Mouse (Mus musculus): ENCODE data around the gene Tmem132b. TPM values are rescaled to one million over a fixed set of nuclear protein-coding genes. Genes with fewer than 3 reads are reported as not detected.

The Tmem132b gene
- polyA plus RNA-seq, 1 experiment from 2014 or later, result 0.03 TPM

DNA sequence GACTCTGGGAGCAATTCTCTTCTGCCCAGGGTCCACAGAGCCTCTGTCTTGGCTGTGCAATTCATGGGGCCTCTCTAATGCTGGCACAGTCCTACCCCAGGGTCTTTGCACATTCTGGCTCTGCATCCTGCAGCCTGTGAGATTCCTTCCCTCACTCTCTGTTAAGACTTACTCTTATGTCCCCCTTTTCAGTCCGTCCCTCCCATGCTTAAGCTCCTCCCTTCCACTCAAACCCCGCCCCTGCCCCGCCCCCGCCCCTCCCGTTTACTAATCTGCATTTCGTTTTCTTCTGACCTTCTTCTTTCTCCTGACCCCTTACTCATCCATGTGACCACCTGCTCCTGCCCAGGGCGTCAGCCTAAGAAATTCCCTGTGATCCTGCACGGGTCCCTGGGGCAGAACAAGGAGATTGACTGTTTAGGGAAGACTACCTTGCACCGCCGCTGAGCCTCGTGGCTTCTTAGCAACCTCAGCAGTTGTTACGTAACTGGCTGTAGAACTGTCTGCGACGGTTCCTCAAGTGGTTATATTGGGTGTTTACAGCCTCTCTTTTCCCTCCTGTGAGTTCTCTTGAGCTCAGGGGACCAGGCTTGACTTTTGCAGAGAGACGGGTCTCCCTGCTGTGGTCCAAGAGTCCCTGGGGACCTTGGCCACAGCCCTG, 10.5 kb upstream of the Tmem132b start:
- Histone ChIP-seq H3K4me3 (no peak overlapping the region; the same call in 1 of the 2 replicates), H3K4me2 (peak overlapping the region; percentile 46), H3K4me1 (peaks cover 30% of the 10 kb centered on the region), H3K36me3 (peaks cover 7% of the 10 kb centered on the region), H3K9ac (no peak overlapping the region), H3K27ac (replicated peaks) (no peak overlapping the region), H3K27me3 (replicated peaks) (peaks cover 10% of the 10 kb centered on the region; the same call in 1 of the 2 replicates), H3K9me3 (no peaks in the 10 kb centered on the region)
- 0 out of 2 replicates have a peak, but pooled peaks have one; percentile 11 for ATAC-seq (ENCODE audit: extremely low read depth, insufficient number of reproducible peaks, low FRiP score, low TSS enrichment)
- WGBS, result 16% methylated on average over 15 of the region's 15 CpGs

DNA sequence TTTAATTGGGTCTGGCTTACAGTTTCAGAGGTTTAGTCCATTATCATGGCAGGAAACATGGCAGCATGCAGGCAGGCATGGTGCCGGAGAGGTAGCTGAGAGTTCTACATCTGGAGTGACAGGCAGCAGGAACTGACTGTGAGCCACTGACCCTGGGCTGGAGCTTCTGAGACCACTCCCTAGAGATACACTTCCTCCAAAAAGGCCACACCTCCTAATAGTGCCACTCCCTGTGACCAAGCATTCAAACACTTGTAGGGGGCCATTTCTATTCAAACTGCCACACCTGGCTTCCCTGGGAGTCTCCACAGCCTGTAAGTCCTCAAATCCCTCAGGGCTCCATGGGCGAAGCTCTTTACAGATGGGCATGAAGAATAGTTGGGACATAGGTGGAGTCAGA, 8.2 kb upstream of the Tmem132b start:
- Histone ChIP-seq H3K36me3 (no peaks in the 10 kb centered on the region), H3K4me1 (peaks cover 15% of the 10 kb centered on the region), H3K4me3 (no peak overlapping the region), H3K9me3 (peaks cover 9% of the 10 kb centered on the region; the same call in 1 of the 2 replicates), H3K4me2 (no peak overlapping the region), H3K27me3 (replicated peaks) (peaks cover 22% of the 10 kb centered on the region), H3K27ac (replicated peaks) (no peak overlapping the region), H3K9ac (no peak overlapping the region)
- no peak for ATAC-seq (ENCODE audit: extremely low read depth, insufficient number of reproducible peaks, low FRiP score, low TSS enrichment)
- WGBS, result 72% methylated on average over 2 of the region's 2 CpGs

DNA sequence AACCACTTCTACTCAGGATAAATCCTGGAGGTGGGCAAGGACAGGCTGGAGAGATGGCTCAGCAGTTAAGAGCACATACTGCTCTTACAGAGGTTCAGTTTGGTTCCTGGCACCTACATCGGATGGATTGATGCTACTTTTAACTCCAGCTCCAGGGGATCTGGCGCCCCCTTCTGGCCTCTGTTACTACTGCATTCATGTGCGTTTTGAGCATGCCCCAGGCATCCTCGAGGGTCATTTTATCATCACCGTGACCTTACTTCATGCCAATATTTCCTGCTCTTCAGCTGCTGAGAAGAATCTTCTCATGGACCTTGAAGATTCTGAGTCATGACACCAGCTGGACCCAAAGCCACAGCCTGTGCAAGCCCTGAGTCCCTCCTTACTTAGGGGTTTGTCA, 6.1 kb upstream of the Tmem132b start:
- Histone ChIP-seq H3K27ac (replicated peaks) (no peak overlapping the region), H3K27me3 (replicated peaks) (peaks cover 42% of the 10 kb centered on the region), H3K9me3 (peaks cover 9% of the 10 kb centered on the region; the same call in 1 of the 2 replicates), H3K4me2 (no peak overlapping the region), H3K9ac (no peak overlapping the region), H3K4me1 (peaks cover 3% of the 10 kb centered on the region; the same call in 1 of the 2 replicates), H3K4me3 (no peak overlapping the region), H3K36me3 (no peaks in the 10 kb centered on the region)
- ATAC-seq (ENCODE audit: extremely low read depth, insufficient number of reproducible peaks, low FRiP score, low TSS enrichment), result no peak
- WGBS, result 51% methylated on average over 5 of the region's 5 CpGs

DNA sequence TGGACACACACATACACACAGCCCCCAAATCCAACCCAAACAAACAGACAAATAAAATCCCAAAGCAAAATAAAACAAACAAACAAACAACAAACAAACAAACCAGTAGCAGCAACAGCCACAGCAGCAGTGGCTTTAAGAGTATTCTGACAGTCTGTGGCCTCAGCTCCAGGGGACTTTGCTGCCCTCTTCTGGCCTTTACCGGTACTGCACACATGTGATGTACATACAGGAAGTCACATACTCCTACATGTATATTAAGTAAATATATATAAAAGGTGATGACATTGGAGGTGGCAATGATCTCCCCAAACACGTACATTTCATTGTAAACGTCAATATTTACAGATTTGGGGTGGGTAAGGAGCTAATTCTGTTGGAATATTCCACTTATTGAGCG, 5.1 kb upstream of the Tmem132b start:
- 68% methylated on average over 4 of the region's 4 CpGs for WGBS
- Histone ChIP-seq H3K4me3 (no peak overlapping the region), H3K4me1 (peaks cover 1% of the 10 kb centered on the region), H3K9ac (no peak overlapping the region), H3K36me3 (no peaks in the 10 kb centered on the region), H3K9me3 (peaks cover 9% of the 10 kb centered on the region; the same call in 1 of the 2 replicates), H3K27me3 (replicated peaks) (peaks cover 51% of the 10 kb centered on the region), H3K4me2 (no peak overlapping the region), H3K27ac (replicated peaks) (no peak overlapping the region)
- no peak for ATAC-seq (ENCODE audit: extremely low read depth, insufficient number of reproducible peaks, low FRiP score, low TSS enrichment)

DNA sequence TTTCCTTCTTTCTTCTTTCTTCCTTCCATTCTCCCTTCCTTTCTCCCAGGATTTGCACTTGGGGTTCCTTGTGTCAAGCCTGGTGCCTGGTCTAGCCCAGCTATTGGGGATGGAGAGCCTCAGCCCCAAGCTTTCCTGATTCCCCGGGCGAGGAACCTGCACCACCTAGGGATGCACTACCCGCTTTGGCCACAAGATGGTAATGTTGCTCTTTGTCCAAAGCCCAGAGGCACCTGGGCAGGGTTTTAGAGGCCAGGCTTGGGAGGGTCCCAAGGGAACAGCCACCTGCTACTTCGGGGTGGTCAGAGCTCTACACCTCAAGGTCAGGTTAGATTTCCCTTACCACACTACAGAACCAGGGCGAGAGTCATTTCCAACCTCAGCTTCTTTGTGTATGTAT, 2.5 kb upstream of the Tmem132b start:
- peaks cover 77% of the 10 kb centered on the region for H3K27me3 ChIP-seq (replicated peaks)
- no peak overlapping the region for H3K4me3 ChIP-seq
- no peak for ATAC-seq (ENCODE audit: extremely low read depth, insufficient number of reproducible peaks, low FRiP score, low TSS enrichment)
- H3K36me3 ChIP-seq, result no peaks in the 10 kb centered on the region
- H3K27ac ChIP-seq (replicated peaks), result no peak overlapping the region
- H3K9me3 ChIP-seq, result peaks cover 9% of the 10 kb centered on the region; the same call in 1 of the 2 replicates
- 2% methylated on average over 5 of the region's 5 CpGs for WGBS
- peaks cover 18% of the 10 kb centered on the region for H3K4me1 ChIP-seq
- no peak overlapping the region for H3K9ac ChIP-seq
- no peak overlapping the region for H3K4me2 ChIP-seq

DNA sequence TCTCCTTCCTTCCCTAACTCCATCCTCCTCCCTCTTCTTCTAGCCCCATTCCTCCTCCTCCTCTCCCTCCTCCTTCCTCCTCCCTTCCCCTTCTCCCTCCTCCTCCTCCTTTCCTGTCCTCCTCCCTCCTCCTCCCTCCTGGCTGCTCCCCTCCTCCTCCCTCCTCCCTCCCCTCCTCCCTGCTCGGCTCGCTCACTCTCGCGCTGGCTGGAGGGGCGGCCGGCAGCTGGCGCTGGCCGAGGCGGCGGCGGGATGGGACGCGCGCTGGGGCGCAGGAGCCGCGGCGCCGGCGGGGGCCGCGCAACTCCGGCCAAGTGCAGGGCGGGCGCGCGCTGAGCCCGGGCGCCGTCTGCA, 594 bp downstream of the Tmem132b start:
- Histone ChIP-seq H3K4me3 (peak overlapping the region; percentile 56), H3K27me3 (replicated peaks) (peaks cover 95% of the 10 kb centered on the region), H3K9ac (peak overlapping the region; percentile 69)

DNA sequence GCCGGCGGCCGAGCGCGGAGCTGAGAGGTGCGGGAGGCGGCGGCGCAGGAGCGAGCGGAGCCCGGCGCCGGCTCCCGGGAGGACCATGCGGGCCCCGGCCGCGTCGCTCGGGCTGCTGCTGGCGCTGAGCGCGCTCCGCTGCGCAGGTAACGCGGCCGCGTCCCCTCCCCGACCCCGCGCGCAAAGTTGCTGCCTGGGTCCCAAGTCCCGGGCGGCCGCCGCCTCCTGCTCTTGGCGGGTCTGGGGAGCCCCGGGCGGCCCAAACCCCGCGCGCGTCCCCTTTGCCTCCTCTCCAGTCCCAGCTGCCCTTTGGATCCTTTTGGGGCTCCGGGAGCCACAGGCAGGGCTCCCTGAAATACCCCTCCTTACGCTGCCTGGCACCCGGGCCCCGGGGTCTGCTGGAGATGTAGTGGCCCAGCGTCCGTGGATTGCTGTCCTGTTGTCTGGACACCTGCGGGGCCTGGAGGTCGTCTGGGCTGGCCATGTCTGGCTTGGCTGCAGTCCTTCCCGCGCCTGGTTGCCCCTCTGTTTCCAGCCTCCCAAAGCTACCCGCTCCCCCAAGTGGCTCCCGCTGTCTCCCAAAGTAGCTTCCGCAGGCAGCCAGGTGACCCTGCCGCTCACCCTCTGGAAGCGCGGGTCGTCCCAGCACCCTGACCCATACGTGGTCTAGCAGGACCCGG, 1.1 kb downstream of the Tmem132b start:
- peak overlapping the region; percentile 56 for H3K4me3 ChIP-seq
- H3K4me2 ChIP-seq, result peak overlapping the region; percentile 86
- H3K27ac ChIP-seq (replicated peaks), result no peak overlapping the region
- no peaks in the 10 kb centered on the region for H3K9me3 ChIP-seq
- no peak for ATAC-seq (ENCODE audit: extremely low read depth, insufficient number of reproducible peaks, low FRiP score, low TSS enrichment)
- H3K4me1 ChIP-seq, result peaks cover 18% of the 10 kb centered on the region
- 2% methylated on average over 64 of the region's 64 CpGs for WGBS
- peak overlapping the region; percentile 69 for H3K9ac ChIP-seq
- peaks cover 95% of the 10 kb centered on the region for H3K27me3 ChIP-seq (replicated peaks)
- H3K36me3 ChIP-seq, result no peaks in the 10 kb centered on the region

More for the DNA sequence above, 594 bp downstream of the Tmem132b start:
- H3K9me3 ChIP-seq, result no peaks in the 10 kb centered on the region
- peaks cover 18% of the 10 kb centered on the region for H3K4me1 ChIP-seq
- peak overlapping the region; percentile 86 for H3K4me2 ChIP-seq
- under 1% methylated on average over 29 of the region's 30 CpGs for WGBS
- no peak overlapping the region for H3K27ac ChIP-seq (replicated peaks)
- H3K36me3 ChIP-seq, result no peaks in the 10 kb centered on the region
- no peak for ATAC-seq (ENCODE audit: extremely low read depth, insufficient number of reproducible peaks, low FRiP score, low TSS enrichment)

DNA sequence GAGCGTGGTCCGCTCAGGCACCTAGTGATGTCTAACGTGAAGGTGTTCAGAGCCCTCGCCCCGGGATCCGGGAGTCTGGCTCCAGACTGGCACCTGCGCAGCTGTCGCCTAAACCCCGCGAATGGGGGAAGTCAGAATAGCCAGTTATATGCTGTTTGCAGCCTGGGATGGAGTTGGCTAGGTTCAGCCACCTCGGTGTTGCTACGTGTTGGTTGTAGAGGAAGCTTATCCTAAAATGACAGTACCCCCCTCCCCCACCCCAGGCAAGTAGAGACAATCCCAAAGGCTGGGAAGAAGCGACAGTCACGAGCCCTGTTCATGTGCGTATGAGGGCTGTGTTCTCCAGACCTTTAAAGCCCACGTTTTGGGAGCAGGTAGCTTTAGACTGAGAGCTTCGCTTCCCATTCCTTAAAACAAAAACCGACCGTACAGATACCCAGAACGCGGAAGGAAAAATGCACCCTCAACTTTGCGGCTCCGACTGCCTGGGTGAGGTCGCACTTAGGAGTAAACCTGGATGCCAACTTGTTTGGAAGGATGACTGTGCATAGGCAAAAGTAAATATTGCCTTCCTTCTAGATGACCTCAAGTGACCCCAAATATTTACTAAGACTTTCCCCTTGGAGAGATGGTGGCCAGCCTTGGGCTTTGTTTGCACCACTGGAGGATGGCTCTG, 1.8 kb downstream of the Tmem132b start:
- peaks cover 18% of the 10 kb centered on the region for H3K4me1 ChIP-seq
- 2% methylated on average over 24 of the region's 24 CpGs for WGBS
- no peaks in the 10 kb centered on the region for H3K9me3 ChIP-seq
- H3K4me3 ChIP-seq, result peak overlapping the region; percentile 56
- H3K4me2 ChIP-seq, result peak overlapping the region; percentile 86
- H3K27me3 ChIP-seq (replicated peaks), result peaks cover 91% of the 10 kb centered on the region
- no peak overlapping the region for H3K9ac ChIP-seq
- H3K27ac ChIP-seq (replicated peaks), result no peak overlapping the region
- no peaks in the 10 kb centered on the region for H3K36me3 ChIP-seq
- no peak for ATAC-seq (ENCODE audit: extremely low read depth, insufficient number of reproducible peaks, low FRiP score, low TSS enrichment)

DNA sequence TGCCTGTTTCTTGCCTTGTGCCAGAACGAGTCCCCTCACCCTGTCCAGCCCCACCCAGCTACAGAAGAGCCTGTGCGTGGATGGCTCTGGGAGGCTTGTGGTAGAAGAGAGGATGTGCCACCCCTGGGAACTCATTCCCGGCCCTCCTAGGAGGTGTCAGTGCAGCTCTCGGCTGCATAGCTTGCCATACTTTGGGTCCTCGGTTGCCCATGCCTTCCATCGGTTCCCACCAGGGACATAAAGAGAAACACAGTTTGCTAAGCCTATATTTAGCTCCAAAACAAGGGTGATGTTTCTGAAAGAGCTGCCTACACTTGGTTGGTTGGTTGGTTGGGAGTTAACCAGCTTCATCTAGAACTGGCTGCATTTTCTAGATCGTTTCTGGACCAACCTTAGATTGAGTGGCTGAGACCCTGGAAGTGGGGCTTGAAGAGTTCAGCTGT, 2.6 kb downstream of the Tmem132b start:
- no peak overlapping the region for H3K4me2 ChIP-seq
- ATAC-seq (ENCODE audit: extremely low read depth, insufficient number of reproducible peaks, low FRiP score, low TSS enrichment), result no peak
- H3K36me3 ChIP-seq, result no peaks in the 10 kb centered on the region
- no peak overlapping the region for H3K4me3 ChIP-seq
- H3K9ac ChIP-seq, result no peak overlapping the region
- peaks cover 18% of the 10 kb centered on the region for H3K4me1 ChIP-seq
- H3K9me3 ChIP-seq, result no peaks in the 10 kb centered on the region
- WGBS, result 8% methylated on average over 7 of the region's 7 CpGs
- peaks cover 92% of the 10 kb centered on the region for H3K27me3 ChIP-seq (replicated peaks)
- no peak overlapping the region for H3K27ac ChIP-seq (replicated peaks)

DNA sequence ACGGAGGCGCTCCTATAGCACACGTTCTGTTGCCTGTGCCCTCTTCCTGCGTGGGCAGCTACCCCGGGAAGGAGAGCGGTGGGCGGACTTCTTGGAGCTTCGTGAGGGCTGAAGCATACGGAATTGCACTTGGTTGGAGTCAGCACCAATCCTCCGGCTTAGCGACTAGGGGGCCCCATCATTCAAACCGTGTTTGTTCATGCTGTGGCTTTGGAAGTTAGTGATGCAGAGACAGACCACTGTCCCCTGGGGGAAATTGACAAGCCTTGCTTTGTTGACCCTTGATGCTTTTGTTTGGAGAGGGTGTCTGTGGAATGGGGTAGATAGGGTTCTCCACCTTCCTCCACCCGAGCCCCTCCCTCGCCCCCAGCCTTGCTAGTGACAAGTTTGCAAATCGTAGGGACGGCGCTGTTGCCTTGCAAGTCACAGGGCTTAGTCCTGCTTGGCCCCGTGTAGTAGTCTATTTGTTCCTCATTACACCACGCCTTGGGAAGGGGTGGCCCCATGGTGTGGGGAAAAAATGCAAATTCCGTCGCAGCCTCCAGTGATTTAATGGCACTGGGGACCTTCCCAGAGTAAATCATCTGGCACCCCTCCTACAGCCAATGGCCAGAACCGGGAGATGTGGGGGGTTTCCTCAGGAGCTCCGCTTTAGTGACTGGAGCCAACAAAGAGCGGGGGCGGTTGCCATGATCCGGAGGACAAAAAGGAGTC, 3.2 kb downstream of the Tmem132b start:
- Histone ChIP-seq H3K4me1 (peaks cover 18% of the 10 kb centered on the region), H3K9ac (no peak overlapping the region), H3K36me3 (no peaks in the 10 kb centered on the region), H3K9me3 (no peaks in the 10 kb centered on the region), H3K27ac (replicated peaks) (no peak overlapping the region), H3K4me2 (no peak overlapping the region), H3K27me3 (replicated peaks) (peaks cover 86% of the 10 kb centered on the region), H3K4me3 (no peak overlapping the region)
- WGBS, result 6% methylated on average over 26 of the region's 26 CpGs
- ATAC-seq (ENCODE audit: extremely low read depth, insufficient number of reproducible peaks, low FRiP score, low TSS enrichment), result no peak

DNA sequence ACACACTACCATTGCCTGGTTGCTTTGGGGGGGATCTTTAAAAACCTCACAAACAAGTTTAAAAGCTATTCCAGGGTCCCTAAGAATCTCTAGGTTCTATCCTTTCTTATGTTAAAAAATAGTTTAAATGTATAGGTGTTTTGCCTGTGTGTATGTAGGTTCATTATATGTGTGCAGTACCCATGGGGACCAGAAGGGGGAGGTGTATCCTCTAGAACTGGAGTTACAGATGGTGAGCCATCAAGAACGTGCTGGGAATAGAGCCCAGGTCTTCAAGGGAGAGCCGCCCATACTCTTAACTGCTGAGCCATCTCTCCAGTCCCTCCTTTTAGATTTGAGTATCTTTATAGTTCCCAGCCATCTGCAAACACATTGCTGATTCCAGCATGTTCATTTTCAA, 13.5 kb downstream of the Tmem132b start:
- 0 out of 2 replicates have a peak, but pooled peaks cover 5% of the 10 kb centered on the region for H3K9me3 ChIP-seq
- no peak overlapping the region for H3K4me2 ChIP-seq
- H3K4me3 ChIP-seq, result no peak overlapping the region
- no peak overlapping the region for H3K27ac ChIP-seq (replicated peaks)
- H3K36me3 ChIP-seq, result no peaks in the 10 kb centered on the region
- no peak overlapping the region for H3K9ac ChIP-seq
- no peak for ATAC-seq (ENCODE audit: extremely low read depth, insufficient number of reproducible peaks, low FRiP score, low TSS enrichment)
- peaks cover 48% of the 10 kb centered on the region for H3K27me3 ChIP-seq (replicated peaks)
- 82% methylated on average over 2 of the region's 2 CpGs for WGBS
- no peaks in the 10 kb centered on the region for H3K4me1 ChIP-seq
